Mouse (Mus musculus) layer of hippocampus, postnatal 25 days (tissue): ENCODE measurements at regions not wholly inside any gene's neighbourhood (a gene's known extent, or its start where the extent isn't known, plus 50 kb on each side); places are given as distances from the start of the nearest gene placed in this dataset.

Source experiments
- DNase-seq, 2 experiments: peaks; one replicate each; pipeline ENCODE4 v3.0.0; 2022; ENCODE audit warnings: mixed read lengths in 2 of 2, low spot score in 1 of 2; ENCODE audit errors: extremely low spot score in 1 of 2

DNA sequence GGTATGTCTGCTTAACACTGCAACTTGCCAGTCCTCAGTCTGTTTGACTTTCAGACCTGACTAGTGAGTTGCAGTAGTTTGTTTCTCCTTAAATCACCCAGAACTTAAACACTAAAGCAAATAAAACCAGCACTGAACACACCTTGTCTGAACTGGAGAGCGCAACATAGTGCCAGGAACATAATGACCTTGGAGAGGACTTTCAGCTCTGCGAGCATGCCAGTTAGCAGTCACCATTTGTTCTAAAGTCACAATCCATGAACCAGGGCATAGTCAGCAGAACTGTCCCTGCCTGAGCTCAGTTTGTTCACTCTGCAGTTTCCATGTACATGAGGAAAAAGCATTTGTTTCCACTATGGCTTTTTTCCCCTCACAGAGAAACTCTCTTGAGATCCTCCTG, 742.4 kb downstream of the Nedd1 start:
- DNase-seq = no peak

DNA sequence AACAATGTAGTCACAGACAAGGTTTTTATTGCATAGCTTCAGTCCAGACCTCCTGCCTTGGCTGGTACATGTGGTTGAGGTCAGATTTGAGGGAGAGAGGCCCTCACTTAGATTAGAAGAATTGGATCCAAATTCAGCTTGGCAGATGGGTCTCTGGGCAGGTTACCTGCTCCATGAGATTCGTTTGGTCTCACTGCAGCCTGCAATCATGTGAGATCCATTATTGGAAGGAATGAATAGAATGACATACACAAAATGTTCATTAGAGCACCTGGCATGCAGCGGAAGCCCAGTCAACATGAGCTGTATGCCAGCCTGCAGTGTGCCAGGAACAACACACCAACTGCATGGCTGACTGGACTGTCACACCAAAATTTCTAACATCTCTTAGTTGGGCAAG, 750.3 kb downstream of the Nedd1 start:
- no peak for DNase-seq

DNA sequence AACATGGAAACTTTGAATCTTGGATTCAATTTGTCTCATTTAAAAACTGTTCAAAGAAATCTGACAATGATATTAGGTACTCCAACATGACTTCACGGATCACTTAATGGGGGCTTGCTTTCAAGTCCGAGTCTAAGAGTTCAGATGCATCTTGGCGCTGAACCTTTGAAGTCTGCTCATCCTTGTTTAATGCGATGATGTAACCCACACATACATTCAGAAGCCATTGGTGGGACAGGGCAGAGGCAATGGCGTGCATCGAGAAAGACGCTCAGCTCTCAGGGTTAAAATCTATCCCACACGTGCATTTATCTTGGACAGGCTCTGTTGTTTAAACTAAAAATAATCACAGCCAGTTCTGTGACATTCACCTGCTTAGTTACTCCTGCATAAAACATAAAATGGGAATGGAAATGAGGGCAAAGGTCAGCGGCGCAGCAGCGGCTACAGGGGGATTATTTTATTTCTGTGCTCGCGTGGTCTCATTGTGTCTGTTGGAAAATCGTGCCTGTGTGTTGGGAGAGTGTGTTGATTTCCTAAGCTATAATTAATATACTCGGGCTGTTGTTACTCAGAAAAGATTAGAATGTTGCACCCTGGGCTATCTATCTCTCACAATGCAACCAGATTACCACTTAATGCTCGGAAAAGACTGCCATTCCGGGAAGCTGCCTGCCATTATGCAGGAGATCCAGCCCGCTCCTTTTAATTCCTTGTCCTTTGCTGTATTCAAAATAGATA, 754.5 kb downstream of the Nedd1 start:
- no peak for DNase-seq

DNA sequence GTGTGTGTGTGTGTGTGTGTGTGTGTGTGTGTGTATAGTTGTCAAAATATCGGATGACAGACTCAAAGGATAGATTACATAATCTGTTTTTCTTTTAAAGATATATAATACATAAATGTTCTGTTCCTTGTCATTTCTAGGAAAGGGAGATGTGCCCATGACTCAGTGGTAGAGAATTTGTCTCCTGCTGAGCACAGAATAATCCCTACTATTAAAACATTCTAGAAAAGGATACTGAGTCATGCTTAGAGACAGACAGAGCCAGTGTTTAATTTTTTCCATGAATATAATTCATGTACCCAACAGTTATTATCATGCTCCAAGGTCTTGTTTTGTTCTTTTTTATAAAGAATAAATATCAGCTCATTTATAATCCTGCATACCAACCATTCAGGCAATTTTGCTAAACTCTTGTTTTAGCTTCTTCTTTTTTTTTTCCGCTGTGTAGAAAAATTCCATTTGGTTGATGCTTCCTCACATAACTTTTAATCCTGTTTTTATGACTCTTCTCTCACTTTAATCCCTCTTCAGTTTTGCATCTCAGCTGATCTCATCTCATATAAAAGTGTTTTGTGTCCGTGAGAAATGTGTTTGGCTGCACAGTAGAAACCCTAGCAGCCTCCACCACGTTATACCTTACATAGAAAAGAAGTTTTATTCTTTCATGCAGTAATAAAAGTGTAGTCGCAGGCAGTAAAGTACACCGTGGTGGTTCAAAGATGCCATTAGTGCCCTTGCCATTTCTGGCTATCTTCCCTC, 762.3 kb downstream of the Nedd1 start:
- no peak for DNase-seq

DNA sequence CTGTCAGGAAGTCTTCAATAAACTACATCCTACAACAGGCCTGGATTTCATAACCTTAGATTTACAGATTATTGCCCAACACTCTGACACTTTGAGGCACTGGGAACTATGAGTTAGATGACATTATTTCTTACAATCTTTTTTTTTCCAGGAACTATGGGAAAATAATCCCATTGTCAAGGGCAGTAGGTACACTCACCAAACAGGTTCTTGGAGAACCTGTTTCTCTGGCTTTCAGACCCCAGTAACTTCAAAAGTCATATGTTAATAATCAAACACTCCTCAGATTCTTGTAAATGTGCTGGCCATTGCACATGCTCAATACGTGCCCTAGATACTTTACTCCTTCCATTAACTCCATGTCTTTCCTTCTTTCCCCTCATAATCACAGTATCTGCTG, 769.1 kb downstream of the Nedd1 start:
- no peak for DNase-seq

DNA sequence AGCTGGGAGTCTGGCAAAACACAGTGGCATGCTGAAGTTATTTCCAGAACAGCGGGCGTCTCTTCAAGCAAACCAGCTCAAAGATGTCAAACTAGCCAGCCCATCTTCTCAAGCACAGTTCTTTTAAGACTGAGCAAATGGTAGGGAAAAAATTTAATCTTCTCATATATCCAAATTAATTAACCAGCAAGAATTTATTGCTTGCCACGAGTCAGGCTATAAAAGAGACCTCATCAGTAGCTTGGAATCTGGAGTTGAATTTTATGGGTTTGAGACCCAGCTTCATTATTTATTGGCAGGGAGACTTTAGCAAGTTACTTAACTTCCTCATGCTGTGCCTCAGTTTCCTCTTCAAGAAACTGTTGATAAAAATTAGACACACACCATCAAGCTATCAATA, 742.5 kb upstream of the Tmpo start:
- DNase-seq = no peak

DNA sequence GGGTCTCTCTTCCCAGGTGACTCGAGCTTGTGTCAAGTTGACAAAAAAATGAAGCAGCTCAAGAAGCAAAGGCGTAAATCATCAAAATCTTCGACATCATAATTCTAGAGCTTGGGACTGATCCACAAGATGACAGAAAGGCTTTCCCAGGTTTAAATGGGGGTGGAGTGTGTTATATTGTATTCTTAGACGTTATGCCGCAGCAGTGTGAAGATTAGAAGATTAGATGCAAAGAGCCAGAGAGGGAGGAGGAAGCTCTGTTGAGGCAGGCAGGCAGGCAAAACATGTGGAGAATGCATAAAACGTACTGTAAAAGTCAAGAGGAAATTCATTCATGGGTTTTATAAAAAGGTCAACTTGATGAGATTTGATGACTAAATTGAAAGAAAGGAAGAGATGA, 708.7 kb upstream of the Tmpo start:
- DNase-seq = no peak

DNA sequence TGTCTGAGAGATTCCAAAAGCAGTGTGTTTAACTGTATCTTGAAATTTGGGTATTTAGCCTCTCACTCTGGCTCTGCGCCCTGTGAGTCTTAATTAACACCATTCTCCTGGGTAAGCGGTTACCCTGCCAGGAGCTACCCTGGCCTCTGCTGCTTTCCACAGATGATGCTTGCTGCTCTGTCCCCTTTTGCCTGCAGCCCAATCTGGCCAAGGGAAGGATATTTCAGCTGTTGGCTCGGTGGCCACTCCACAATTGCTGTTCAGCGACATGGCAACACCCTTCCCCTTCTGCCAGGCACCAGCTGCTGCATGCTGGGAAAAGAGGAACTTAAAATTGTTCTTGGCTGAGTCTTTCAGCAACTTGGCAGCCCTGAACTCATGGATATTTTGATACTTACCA, 707.4 kb upstream of the Tmpo start:
- DNase-seq = peak; percentile 15 to 17

DNA sequence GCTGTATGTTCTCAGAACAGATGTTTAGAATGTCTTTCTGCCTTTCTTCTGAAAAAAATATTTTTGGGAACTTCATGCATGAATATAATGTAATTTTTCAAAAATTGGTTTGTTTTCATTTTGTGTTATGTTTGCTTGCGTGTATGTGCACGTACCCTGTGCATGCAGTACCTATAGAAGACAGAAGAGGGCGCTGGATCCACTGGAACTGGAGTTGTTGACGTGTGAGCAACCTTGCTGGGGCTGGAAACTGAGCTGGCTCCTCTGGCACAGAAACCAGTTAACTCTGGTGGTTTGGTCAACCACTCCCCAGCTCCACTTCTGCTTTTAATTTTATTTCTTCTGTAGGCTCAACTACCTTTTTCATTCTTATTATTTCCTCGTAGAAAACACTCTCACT, 702.0 kb upstream of the Tmpo start:
- peak in 1 of 2 experiments; percentile 19 for DNase-seq

DNA sequence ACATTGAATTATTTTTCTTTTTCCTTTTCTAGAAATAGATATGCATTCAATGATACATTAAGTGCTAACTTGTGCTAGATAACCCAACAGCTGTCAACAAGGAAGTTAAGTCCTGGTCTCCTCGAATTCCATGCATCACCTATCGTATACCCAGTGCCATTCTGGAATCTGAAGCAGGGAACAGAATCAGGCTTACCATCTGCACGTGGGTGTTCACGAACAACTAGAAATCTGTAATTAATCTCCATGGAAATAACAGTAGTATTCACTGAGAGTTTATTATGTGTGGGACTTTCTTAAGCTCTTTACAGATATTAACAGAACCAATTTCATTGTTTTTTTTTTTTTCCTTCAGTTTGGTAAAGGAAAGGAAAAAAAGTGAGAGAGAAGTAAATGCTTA, 701.4 kb upstream of the Tmpo start:
- no peak for DNase-seq

DNA sequence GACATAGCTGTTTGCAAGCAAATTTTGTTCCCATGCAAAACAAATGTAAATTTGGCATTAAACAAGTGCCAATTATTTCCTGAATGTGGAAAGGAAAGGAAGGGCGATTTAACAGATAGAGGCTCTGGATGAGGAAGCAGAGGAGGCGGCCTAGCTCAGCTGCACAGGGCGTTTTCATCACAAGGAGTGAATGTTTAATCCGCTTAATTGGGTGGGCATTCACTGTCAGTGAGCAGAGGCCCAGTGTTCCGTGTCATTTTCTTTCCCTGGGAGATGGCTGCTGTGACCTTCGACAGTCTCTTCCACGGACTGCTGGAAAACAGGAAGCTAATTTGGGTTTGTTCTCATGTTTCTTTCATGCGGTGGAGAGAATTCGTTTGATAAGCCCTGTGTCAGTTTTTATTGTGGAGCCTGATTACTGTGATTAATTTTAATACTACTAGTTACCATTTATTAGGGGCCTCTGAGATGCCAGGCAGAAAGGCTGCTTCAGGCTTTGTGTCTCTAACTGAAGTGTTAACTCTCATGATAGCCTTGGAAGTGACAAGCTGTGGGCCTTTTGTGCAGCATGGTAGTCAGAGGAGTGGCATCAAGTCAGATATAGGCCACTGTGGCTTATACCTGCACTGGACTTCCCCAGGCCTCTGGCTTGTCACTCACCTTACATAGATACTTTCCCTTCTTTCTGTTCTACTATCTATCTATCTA, 700.6 kb upstream of the Tmpo start:
- no peak for DNase-seq

DNA sequence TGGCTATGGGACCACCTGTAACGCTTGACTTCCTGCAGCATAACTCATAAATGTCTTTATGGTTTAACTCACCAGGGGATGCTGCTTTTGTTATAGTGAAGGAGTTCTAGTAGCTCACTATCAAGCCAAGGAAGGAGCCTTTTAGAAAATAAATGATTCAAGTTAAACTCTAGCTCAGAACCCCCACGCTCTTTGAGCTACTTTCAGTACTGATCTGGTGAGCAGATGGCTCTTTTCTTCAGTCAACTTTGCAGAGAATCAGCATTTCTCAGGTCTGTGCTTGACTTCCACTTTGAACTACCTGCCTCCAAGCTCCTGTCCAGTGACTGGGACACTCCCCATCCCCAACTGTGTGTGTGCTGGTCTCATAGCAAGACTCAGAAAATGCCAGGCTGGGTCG, 694.3 kb upstream of the Tmpo start:
- no peak for DNase-seq

DNA sequence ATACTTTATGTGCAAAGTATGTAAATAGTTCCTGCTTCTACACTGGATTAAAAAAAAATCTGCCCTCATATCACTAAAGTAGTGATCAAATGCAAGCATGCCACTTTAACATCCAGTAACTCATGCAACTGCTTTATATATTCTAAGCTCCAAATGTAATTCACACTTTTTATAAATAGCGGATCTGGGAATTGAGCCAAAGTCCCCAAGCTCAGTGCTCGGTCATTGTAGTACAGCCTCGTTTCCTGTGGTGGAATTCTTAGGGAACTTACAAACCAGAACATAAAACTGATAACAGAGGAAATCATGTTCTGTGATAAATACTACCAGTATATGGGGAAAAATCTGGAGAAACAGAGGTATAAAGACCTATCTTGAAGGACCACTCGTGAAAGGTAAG, 690.1 kb upstream of the Tmpo start:
- no peak for DNase-seq

DNA sequence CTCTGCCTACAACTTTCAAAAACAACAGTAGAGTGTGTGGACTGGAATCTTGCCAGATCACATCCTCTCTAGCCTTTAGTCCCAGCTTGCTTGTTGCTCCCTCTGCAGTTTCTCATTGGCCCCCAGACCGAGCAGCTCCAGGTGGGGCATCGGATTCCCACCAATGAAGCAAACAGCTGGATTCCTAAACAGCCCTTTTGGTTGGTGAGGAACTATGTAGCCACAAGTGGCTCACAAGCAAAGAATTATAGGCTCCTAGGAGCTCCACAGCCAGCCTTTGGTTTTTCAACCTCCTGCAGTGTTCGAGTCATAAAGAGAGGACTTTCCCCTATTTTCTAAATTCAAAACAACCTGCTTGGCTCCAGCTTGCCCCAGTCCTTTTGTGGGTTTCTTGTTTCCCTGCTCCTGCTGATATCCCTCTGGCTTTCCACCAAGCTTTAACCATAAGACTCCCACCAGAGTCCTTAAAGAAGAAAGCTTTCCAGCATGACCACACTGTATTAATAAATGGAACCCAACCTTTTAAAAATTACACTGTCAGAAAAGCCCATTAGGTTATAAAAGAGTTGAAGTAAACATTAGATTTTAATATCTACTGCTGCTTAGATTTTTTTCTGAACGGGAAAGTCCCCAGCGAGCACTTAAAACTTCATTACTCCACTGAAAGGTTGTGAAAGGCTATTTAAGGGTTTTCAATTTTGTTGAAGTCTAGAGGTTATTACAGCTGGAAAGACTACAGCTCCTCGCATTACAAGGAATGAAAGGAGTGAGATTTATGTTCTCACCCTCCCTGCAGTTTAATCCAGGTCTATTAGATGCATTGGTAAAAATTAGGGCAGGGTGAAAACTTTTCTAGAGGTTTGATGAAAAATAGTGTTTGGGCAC, 677.8 kb upstream of the Tmpo start:
- DNase-seq = no peak

DNA sequence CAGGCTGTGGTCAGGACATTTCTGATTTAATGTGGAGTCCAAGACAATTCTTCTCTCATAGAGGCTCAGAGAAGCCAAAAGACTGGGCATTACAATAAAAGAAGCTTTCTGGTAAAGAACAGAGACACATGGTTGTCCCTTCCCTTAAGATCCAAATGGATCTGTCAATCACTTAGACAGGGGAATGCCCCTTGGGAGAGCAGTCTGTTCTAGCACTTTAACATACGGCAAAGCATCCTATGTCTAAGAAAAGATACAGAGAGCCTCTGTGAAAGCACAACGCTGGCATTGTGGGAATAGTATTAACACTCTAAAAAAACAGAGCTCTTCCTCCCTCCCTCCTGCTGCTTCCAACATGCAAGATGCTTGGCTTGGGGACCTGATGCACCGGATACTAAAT, 646.0 kb upstream of the Tmpo start:
- no peak for DNase-seq

DNA sequence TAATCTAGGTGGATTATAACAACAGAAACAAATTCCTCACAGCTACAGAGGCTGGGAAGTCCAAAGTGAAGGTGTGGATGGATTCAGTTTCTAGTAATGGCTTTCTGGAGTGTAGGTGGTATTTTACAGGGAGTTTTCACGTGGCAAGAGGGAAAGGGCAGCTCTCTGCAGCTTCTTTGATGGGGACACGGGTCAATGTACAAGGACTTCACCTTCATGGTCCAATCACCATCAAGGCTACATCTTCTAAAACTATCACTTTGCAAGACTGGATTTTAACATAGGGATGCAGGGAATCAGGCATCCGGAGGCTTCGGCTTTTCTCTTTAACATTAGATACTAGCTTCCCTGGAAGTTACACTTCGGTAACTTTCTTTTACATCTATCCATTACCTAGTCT, 642.4 kb upstream of the Tmpo start:
- DNase-seq = no peak

DNA sequence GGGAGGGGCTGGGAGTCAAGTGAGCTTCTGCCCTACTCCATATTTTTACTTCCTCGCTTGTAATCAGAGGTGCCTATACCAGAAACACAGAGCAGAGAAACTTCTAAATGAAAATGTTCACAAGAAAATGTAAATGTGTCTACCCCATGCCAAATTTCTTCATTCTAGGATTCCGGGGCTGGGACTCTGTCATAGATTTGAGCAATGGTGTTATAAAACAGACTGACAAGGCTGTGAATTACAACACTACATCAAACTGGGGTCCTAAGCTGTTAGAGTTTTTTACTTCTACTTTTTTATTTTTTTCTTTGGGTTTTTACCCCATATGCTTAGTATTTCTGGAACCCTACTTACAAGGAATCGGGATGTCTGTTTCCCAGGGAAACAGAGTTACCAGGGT, 623.8 kb upstream of the Tmpo start:
- no peak for DNase-seq
